Mouse (Mus musculus) CD8-positive naive resting alpha-beta T cell, adult 2 months (primary cell): ENCODE data around the gene Lpp.

ENCODE experiments used
- DNase-seq, 2 experiments: peaks; one replicate each; pipeline ENCODE4 v3.0.0; 2022; ENCODE audit warnings: low read depth in 2 of 2, low spot score in 2 of 2

The Lpp gene

DNA sequence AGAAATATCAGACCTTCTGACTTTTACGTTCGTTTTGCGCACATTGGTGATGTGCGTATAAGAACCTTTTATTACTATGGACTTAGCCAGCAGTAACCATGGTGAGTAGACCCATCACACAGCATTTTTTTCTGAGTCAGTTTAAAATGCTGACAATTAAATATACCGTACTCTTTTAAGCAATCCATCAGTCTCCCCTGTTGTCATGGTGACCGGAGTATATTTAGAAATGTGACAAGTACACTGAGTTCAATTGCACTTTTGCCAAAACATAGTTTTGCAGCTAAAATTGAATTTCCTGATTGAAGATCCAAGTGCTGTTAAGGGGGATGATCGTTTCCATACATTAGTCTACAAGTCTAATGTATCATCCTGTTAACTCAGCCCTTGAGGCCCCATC lies 149.6 kb downstream of the Lpp start:
- no peak for DNase-seq

- DNase-seq: no peak
Measured at GRCm38 (mm10) chr16:24545366-24545765, 152.1 kb downstream of the Lpp start.

GRCm38 (mm10) chr16:24558458-24558857 lies 165.2 kb downstream of the Lpp start:
- DNase-seq: no peak

GRCm38 (mm10) chr16:24559811-24560210 lies 166.5 kb downstream of the Lpp start:
- DNase-seq: no peak

DNA sequence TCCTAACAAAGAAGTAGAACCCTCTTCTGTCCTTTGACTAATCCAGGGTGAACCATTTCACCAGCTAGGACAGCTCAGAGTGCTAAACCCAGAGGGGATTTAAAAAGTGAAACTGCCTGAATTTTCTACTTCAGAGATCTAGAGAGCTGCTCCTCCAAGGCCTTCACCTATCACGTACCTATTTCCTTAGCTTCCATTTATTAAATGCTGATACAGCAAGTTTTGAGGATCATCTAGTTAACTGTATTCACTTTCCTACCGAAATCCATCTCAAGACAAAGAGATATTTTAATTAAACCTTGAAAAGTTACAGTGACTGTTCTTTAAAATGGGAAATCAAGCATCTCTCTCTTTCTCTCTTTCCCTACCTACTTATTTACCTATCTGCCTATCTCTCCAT lies 167.7 kb downstream of the Lpp start:
- DNase-seq: no peak

DNA sequence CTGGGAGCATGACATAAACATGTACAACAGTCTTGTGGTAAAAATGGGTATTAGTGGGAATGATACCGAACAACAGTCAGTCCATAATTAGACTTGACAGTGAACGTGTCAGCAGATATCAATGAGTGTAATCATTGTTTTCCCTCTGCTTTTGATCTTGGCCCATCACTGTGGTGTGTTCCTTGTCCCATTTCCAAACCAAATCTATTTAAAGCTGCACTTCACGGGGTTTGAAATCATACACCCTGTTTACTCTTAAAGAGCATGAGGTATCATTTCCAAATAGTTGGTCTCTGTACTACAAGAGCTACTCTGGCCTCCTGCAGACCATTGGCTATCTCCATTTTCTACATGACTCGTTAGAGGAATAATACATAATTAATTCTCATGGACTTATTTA lies 168.3 kb downstream of the Lpp start:
- DNase-seq: no peak

- no peak for DNase-seq
Measured at GRCm38 (mm10) chr16:24565311-24565710, 172.0 kb downstream of the Lpp start.

DNA sequence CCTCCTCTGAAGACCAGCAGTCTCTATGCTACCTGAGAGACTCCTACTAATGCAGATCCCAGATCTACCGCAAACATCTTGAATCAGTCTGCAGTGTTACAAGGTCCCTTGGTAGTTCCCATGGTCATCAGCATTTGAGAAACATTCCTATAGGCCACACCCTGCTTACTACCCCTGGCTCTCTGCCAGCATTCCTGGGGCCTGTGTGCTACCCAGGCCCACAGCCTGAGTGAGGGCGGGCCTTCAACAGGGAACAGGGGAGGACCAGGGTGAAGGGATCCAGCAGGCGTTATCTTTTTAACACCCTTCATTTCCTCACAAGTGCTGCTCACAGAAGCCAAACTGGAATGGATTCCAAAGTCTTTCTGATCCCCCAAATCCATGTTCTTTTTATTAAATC lies 173.0 kb downstream of the Lpp start:
- DNase-seq: no peak

GRCm38 (mm10) chr16:24567562-24567961 lies 174.3 kb downstream of the Lpp start:
- DNase-seq: no peak

- DNase-seq: no peak
Measured at GRCm38 (mm10) chr16:24568061-24568460, 174.8 kb downstream of the Lpp start.

- no peak for DNase-seq
Measured at GRCm38 (mm10) chr16:24569681-24570080, 176.4 kb downstream of the Lpp start.

- no peak for DNase-seq
Measured at GRCm38 (mm10) chr16:24576999-24577398, 183.7 kb downstream of the Lpp start.

DNA sequence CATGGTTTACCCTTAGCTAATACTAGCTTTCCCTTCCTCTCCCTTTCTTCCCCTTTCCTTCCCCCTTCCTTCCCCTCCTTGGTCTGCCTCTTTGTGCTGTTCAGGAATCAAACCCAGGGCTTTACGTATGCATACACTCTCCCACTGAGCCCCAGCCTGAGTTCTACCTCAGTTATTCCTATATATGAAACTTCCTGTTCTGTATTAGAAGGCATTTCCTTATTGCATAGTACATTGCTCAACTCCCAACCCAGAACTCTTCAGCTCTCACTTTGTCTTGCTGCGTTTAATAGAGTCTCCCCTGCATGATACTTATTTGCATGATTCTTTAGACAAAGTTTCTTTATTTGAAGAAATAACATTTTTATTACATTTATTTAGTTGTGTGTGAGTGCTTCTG lies 184.5 kb downstream of the Lpp start:
- DNase-seq: no peak

- DNase-seq: no peak
Measured at GRCm38 (mm10) chr16:24582847-24583246, 189.5 kb downstream of the Lpp start.

- DNase-seq: no peak
Measured at GRCm38 (mm10) chr16:24593535-24593934, 200.2 kb downstream of the Lpp start.

DNA sequence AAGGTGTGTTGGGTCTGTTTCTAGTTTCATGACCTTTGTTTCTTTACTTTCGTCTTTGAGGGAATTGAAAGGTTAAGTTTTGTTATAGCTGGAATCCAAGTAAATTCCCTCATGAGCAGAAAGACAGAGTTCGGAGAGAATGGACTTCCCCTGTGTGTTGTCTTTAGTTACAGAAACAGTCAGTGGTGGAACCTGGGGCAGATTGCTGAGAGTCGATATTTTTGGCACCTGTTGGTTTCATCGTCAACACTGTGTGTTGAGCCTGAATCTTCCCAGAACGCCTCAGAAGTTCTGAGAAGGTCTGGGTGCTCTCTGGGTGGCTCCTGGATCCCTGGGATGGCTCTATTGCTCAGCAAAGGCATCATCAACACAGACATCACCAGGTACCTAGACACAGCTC lies 201.2 kb downstream of the Lpp start:
- DNase-seq: no peak

DNA sequence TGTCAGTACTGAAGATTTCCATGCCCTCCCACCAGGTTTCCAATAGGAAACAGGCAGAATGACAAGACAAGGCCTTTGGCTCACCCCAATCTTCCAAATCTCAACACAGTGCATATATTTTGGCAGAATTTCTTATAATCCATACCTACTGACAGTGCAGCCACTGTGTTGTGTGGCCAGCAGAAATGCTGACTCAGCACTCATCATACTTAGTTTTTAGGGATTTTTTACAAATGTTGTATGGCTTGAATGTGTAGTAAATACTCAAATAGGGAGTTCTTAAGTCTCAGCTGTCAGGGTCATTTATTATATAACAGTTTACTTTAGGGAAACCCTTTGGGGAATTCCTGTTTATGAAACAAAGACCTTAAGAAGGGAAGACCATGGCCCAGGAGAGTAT lies 202.2 kb downstream of the Lpp start:
- DNase-seq: no peak

GRCm38 (mm10) chr16:24598567-24598966 lies 205.3 kb downstream of the Lpp start:
- DNase-seq: no peak

- DNase-seq: no peak
Measured at GRCm38 (mm10) chr16:24599766-24600165, 206.5 kb downstream of the Lpp start.

GRCm38 (mm10) chr16:24600260-24600948 lies 207.1 kb downstream of the Lpp start:
- DNase-seq: no peak

DNA sequence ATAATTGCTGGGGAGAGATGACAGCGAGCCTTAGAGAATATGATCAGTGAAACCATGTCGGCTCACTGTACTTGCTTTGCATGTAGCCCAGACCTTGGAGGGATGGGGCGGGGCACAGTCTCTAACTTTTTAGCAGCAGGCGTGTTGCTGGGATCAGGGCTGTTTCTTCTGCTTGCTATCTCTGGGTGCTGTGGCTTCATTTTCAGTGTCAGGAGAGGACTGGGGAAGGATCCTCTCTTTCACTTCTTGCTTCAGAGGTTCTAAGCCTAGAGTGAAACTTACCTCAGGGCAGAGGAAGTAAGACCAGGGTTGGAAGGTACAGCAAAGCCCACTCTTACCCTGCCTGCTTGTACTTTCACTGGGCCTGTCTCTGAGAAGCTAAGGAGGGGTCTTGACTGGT lies 210.0 kb downstream of the Lpp start:
- DNase-seq: no peak

- DNase-seq: no peak
Measured at GRCm38 (mm10) chr16:24607896-24608457, 214.7 kb downstream of the Lpp start.

- no peak for DNase-seq
Measured at GRCm38 (mm10) chr16:24619458-24619857, 226.2 kb downstream of the Lpp start.
